Mouse (Mus musculus) layer of hippocampus, adult 11-12 months (tissue): ENCODE measurements at regions not wholly inside any gene's neighbourhood (a gene's known extent, or its start where the extent isn't known, plus 50 kb on each side); places are given as distances from the start of the nearest gene placed in this dataset.

Source experiments
- DNase-seq: peaks from one replicate; pipeline ENCODE4 v3.0.0; 2022; ENCODE audit warnings: low spot score

DNA sequence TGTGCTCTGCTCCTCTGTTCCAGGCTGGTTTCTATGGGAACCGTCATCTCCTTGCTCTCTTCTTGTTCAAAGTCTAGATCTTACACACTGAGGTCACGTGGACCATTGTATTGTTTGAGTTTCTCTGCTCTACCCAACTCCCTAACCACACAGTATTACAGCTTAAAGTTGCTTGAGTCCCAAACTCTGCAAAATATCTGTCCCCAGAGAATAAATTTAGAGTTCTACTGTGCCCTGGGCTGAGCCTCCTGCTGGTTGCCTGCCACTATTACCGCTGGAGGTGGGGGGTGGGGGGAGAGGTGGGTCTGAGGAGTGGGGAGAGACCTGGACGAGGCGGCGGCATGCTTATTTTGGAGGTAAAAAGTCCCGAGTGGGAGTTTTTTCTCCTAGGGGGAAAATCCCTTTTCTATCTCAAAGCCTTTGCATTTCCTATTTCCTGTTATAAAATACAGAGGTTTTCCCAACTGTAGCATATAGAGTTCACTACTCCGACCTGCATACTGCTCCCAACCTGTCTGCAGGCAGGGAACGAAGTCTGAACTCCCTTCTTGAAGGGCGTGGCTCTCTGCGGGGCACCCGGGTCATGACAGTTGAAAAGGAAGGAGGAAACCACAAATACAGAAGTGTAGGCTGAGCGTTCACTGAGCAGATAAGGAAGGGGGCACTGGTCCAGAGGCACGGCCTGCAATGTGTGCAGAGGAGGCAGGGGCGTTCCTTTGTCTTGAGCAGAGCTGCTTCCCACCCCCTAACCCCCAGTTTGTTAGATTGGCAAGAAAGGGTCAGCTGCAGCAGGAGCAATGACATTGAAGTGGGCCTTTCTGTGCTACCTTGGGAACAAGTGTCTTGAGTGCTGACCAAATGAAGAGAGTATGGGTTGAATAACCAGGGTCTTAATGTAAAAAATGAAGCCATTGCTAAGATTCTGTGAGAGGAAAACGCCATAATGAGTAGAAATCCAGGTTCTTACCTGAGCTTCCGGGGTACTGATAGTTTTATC, 188.7 kb downstream of the Akap7 start:
- DNase-seq: no peak

DNA sequence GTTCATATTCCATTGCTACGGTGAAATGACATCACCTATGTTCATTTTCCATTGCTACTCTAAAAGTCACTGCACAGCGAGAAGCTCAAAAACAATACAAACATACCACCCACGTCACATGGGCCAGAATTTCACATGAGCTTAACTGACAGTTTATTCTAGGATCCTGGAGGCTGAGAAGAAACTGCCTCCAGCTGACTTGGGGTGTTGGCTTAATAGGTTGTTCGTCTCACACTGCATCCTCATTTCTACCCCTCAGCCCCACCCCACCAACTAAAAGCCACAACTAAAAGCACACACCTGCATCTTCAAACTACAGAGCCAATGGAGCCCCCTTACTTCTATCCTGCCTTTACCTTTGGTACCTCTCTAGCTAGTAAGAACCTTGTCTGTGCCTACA, 187.0 kb upstream of the Arg1 start:
- DNase-seq: no peak

- no peak for DNase-seq
These were observed 185.3 kb upstream of the Arg1 start for GRCm38 (mm10) chr10:25112449-25113171.

- no peak for DNase-seq
These were observed 184.5 kb upstream of the Arg1 start for GRCm38 (mm10) chr10:25111636-25112422.

DNA sequence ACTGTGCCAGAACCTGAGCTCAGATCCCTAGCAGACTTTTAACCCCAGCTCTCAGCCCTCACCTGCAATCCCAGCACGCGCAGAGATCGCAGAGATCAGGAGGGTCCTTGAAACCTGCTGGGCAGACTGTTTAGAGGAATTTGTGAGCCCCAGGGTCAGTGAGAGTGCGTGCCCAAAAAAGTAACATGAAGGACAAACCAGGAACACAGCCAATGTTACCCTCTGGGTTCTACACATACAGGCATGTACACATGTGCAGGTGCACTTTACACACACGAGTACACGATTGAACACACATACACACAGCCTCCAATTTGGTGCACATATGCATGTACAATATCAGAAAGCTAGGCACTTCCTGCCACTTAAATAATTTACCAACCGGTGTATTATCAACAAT, 183.9 kb upstream of the Arg1 start:
- DNase-seq: no peak

- DNase-seq: no peak
These were observed 170.8 kb upstream of the Arg1 start for GRCm38 (mm10) chr10:25098070-25098469.

GRCm38 (mm10) chr10:25089705-25090386, 162.6 kb upstream of the Arg1 start:
- no peak for DNase-seq

DNA sequence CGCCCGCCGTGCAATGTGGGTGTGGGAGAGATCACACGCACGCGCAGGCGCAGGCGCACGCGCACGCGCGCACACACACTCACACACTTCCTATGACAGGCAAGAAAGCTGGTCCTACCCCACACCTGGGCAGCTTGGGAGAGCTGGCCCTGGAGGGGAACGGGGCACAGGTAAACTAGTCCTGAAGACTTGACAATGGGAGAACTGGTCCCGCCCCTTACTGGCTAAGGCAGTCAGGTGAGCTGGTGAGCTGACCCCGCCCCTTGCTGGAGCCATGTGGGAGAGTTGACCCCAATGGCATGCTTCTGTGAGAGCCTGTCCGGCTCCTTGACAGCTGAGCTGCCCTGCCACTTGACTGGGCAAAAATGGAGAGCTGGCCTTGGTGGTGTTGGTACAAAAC, 159.5 kb upstream of the Arg1 start:
- no peak for DNase-seq

DNA sequence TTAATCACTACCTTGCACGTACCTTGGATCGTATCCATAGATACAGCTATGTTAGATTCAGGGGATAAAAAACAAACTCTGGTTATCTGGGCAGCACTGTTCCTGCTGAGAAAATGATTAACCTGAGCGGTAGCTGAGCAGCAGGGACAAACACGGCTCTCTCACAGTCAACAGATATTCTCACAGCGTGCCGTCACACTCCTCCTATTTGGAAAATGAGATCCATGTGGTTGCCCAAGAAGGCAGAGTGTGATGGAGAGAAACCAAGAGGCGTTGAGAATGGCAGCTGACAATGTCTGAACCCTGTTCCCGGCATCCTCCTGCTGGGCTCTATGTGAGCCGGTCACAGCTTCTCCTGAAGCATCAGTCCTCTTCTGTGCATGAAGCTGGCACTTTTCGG, 155.6 kb upstream of the Arg1 start:
- DNase-seq: no peak

DNA sequence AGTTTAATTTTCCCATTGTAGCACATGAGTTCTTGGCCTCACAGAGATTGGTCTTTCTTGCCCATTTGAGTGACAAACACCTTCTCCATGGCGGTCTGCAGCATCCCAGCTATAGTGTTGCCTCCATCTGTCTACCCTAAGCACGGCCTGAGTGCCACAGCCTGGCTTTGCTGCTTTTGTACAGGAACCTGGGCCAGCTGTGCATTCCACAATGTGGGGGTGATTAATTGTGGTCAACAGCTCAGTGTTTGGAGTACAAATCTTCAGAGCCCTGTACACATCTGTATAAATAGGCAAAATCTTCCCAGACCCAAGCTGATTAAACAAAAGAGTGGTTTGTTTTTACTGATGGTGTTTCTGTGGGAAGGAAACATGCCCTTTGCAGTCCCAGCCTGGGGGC, 145.3 kb upstream of the Arg1 start:
- DNase-seq: no peak

DNA sequence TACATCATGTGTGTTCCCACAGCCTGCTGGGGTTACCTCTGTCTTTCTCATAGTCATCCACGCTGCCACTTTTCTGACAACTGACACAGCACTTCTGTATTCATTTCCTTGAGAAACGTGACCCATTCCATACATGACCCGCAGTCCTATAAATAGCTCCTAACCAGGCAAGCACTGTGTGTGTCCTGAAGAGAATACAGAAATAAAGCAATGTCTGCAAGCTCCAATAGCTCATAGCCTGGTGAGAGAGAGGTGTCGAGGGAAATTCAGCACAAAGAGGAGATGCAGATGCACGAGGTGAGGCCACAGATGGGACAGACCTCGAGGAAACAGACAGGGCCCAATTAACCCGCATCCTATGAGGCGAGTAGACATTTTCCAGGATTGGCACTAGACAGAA, 141.0 kb upstream of the Arg1 start:
- no peak for DNase-seq

- no peak for DNase-seq
These were observed 137.5 kb upstream of the Arg1 start for GRCm38 (mm10) chr10:25064701-25065362.

DNA sequence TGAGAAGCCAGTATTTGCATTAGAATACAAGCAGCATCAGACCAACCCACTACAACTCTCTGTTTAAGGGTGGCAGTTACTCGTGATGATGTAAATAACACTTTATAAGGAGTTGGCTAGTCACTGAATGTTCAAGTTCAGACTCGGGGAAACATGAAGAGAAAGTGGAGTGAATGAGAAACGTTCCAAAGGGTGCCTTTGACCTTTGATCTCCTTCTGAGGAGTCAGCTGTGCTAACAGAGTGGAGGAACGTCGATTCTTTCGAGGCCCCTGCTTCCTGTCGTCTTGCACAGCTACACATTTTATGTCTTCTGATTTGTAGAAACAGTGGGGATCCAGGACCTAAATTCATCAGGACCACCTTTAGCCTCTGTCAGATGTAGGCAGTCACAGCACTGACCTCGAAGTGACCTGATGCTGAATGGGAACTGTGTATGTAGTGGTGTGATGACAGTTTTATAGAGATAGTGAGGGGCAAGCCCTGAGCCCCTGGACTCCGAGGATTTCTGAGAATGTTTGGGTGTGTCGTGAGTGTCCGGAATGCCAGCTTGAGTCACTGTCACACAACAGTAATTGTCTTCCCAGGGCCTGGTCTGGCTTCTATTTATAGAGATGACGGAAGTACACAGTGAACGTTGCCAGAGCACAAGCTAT, 134.2 kb upstream of the Arg1 start:
- no peak for DNase-seq

DNA sequence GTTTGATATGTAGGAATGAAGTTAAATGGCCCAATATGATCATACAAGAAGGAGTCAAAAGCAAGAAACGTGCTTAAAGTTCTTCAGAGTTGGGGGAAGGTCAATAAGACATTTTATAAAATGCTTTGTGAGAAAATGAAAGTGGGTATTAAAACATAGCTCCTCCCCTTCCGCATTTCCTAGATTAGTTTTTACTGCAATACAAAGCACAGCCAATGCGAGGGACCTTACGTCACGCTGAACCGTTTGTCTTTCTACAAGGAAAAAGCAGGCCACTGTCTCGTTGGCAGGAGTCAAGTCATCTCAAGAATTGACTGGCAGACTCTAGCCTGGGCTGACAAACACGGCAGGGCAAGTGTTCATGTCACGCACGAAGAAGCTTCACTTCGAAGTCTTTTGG, 131.4 kb upstream of the Arg1 start:
- no peak for DNase-seq

GRCm38 (mm10) chr10:25051998-25052397, 124.7 kb upstream of the Arg1 start:
- DNase-seq: no peak

GRCm38 (mm10) chr10:25051368-25051874, 124.1 kb upstream of the Arg1 start:
- DNase-seq: no peak

GRCm38 (mm10) chr10:25041221-25041620, 113.9 kb upstream of the Arg1 start:
- no peak for DNase-seq

GRCm38 (mm10) chr10:25039926-25040325, 112.6 kb upstream of the Arg1 start:
- no peak for DNase-seq

DNA sequence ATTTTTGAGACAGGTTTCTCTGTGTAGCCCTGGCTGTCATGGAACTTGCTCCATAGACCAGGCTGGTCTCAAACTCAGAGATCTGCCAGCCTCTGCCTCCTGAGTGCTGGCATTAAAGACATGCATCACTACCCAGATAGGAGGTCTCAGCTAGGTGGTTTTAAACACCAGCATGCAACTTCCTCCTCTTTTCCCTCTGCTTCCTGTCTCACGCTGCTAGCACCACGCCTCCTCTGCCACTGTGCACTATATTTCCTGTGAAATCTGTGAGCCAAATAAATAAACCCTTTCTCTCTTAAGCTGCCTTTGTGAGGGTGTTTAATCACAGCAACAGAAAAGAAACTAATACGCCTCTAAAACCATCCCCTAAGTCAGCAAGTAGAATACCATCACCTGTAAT, 109.6 kb upstream of the Arg1 start:
- DNase-seq: no peak

GRCm38 (mm10) chr10:25035363-25035762, 108.1 kb upstream of the Arg1 start:
- DNase-seq: no peak

- DNase-seq: no peak
These were observed 105.3 kb upstream of the Arg1 start for GRCm38 (mm10) chr10:25032625-25033024.
